Mouse (Mus musculus): ENCODE data around the gene Nxph3.

DNA sequence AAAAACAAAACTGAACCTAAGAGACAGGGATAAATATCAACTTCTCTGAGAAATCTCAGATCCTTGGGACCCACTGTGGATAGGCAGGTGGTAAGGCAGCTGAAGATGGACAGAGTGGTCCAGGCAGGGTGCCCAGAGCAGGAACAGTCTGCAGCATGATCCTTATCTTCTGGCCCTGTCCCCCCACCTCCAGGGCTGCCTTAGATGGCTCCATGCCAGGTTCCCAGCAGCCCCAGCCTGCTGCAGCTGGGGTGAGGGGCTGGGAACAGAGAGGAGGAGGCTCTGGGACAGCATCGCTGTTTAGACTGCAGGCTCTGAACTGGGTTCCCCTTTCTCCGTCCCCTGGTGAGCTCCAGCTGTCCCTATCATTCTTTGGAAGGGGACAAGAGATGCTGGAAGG, 45.4 kb upstream of the Nxph3 start:
- TF ChIP-seq CTCF (IDR thresholded peaks at IDR 0.05; ENCODE audit: low read depth) (no peak), EP300 (IDR thresholded peaks at IDR 0.05; ENCODE audit: low read depth) (no peak)

Measured in liver, postnatal 0 days (tissue).